In genomic region chr17:5795369-5795768, GRCm38 (mm10) we compare ENCODE assay signal across 9 mouse cellular contexts.
"Had no signal": no experiment of that assay in that cellular context is flagged by ENCODE, and none has a peak within 500 bp of the region (broad histone marks: within the 10 kb centered on the region; RNA-seq: fewer than 3 reads in every experiment).

No protein-coding gene starts in this region.

- H3K4me2 ChIP-seq: liver, embryonic 11.5 days; liver, embryonic 15.5 days; lung, embryonic 14.5 days; midbrain, embryonic 12.5 days; neural tube, embryonic 15.5 days had no signal

- H3K9ac ChIP-seq: liver, embryonic 15.5 days; lung, embryonic 14.5 days; midbrain, embryonic 12.5 days; neural tube, embryonic 15.5 days had no signal

- H3K36me3 ChIP-seq: limb, embryonic 10.5 days; liver, embryonic 15.5 days; midbrain, embryonic 12.5 days; neural tube, embryonic 15.5 days had no signal

- H3K27ac ChIP-seq: hindbrain, postnatal 0 days; left cerebral cortex, adult 2 months; limb, embryonic 10.5 days; liver, embryonic 15.5 days; midbrain, embryonic 12.5 days; neural tube, embryonic 15.5 days had no signal

- H3K4me3 ChIP-seq: left cerebral cortex, adult 2 months; limb, embryonic 10.5 days; liver, embryonic 15.5 days; midbrain, embryonic 12.5 days; myocyte; neural tube, embryonic 15.5 days had no signal

- H3K27me3 ChIP-seq: liver, embryonic 15.5 days; midbrain, embryonic 12.5 days; neural tube, embryonic 15.5 days had no signal

- H3K4me1 ChIP-seq: midbrain, embryonic 12.5 days had no signal

- H3K9me3 ChIP-seq: limb, embryonic 10.5 days; liver, embryonic 15.5 days; midbrain, embryonic 12.5 days; neural tube, embryonic 15.5 days had no signal
